Mouse (Mus musculus): Measurements from ENCODE around the gene Efr3b. TPM values are rescaled to one million over a fixed set of nuclear protein-coding genes. Genes with fewer than 3 reads are reported as not detected.
"Not testable (repeated sequence)": the region's sequence is repeated elsewhere in the genome, so short reads cannot be mapped to it uniquely, and the experiment has no call there.

Efr3b gene
- polyA plus RNA-seq, 1 experiment from 2014 or later, result 3.4 TPM

DNA sequence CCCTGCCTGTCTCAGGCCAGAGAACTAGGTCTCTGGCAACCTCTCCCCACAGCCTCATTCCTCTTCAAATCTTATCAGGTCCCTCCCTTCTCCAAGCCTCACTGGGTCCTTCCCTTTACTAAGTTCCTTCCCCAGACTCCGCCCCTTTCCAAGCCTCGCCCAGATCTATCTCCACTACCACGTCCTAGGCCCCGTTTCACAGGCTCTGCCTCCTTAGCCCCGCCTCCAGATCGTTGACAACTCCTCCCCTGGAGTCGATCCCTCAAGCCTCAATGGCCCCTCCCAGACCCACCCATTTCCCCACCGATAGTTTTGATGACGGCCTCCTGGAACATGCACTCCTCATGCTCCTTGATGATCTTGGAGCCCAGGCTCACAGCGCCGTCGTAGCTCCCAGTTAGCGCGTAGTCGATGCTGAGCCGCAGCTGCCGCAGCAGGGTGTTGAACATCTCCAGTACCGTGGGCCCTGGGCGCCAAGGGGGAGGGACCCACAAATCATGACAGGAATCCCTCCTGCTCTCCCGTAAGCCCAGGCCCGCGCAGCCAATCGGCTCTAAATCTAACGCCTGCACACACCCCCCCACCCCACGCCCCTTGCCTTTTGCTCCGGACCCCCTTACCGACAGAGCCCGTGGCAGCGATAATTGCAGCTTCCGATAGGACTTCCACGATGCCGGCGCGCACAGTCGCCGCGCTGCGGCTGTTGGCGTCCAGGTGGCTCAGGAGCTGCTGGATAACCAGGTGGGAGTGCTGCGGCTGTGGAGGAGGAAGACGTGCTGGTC is 57.2 kb downstream of the Efr3b start:
- ATAC-seq (ENCODE audit: insufficient read depth, low FRiP score), result peak; percentile 98
- WGBS, result 1% methylated on average over 41 of the region's 41 CpGs
- no peaks in the 10 kb centered on the region for H3K27me3 ChIP-seq (ENCODE audit: control insufficient read depth, insufficient read depth, low read length)

DNA sequence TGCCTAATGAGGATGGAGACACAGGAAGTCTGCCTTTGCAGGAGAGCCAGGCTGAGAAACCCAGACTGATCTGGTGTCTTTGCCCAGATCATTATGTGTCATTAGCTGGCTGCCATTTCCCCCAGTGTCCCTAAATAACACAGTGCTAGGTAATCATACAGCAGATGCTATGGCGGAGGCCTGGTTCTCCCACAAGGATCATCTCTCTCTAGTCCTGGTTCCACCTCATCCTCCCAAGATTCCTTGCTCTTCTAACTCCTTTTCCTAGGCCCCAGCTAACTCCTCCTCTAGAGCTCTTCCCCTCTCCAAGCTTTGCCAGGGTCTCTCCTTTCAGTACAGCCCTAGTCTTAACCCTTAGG is 57.7 kb downstream of the Efr3b start:
- peak overlapping the region; percentile 97 for H3K4me2 ChIP-seq (ENCODE audit: low read depth, low read length)
- no peaks in the 10 kb centered on the region for H3K36me3 ChIP-seq (ENCODE audit: control insufficient read depth, insufficient read depth, low read length)
- H3K9me3 ChIP-seq (replicated peaks; ENCODE audit: control insufficient read depth, low read length), result no peaks in the 10 kb centered on the region
- no peaks in the 10 kb centered on the region for H3K27me3 ChIP-seq (ENCODE audit: control insufficient read depth, insufficient read depth, low read length)
- 59% methylated on average over 1 of the region's 1 CpGs for WGBS
- H3K9ac ChIP-seq (ENCODE audit: low read length), result peak overlapping the region; percentile 63
- H3K27ac ChIP-seq (ENCODE audit: low read length), result peak overlapping the region; percentile 74
- peak overlapping the region; percentile 58 for H3K4me3 ChIP-seq (replicated peaks; ENCODE audit: low read length)
- no peak for ATAC-seq (ENCODE audit: insufficient read depth, low FRiP score)
- peaks cover 12% of the 10 kb centered on the region for H3K4me1 ChIP-seq (ENCODE audit: control insufficient read depth, insufficient read depth, low read length)

More for the DNA sequence above, 57.2 kb downstream of the Efr3b start:
- Histone ChIP-seq H3K9ac (ENCODE audit: low read length) (peak overlapping the region; percentile 74), H3K4me1 (ENCODE audit: control insufficient read depth, insufficient read depth, low read length) (peaks cover 12% of the 10 kb centered on the region), H3K4me3 (replicated peaks; ENCODE audit: low read length) (peak overlapping the region; percentile 58), H3K9me3 (replicated peaks; ENCODE audit: control insufficient read depth, low read length) (no peaks in the 10 kb centered on the region), H3K27ac (ENCODE audit: low read length) (peak overlapping the region; percentile 76), H3K36me3 (ENCODE audit: control insufficient read depth, insufficient read depth, low read length) (no peaks in the 10 kb centered on the region), H3K4me2 (ENCODE audit: low read depth, low read length) (peak overlapping the region; percentile 97)

DNA sequence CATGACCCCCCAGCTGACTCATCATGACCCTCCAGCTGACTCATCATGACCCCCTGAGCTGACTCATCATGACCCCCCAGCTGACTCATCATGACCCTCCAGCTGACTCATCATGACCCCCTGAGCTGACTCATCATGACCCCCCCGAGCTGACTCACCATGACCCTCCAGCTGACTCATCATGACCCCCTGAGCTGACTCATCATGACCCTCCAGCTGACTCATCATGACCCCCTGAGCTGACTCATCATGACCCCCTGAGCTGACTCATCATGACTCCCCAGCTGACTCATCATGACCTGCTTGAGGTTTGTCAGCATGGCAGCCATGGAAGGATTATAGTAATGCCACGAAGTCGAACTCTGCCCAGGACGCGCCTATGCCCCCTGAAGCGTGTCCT is 65.5 kb downstream of the Efr3b start:
- not testable (repeated sequence) for ATAC-seq (ENCODE audit: insufficient read depth, low FRiP score); H3K9ac ChIP-seq (ENCODE audit: low read length); H3K36me3 ChIP-seq (ENCODE audit: control insufficient read depth, insufficient read depth, low read length); H3K4me1 ChIP-seq (ENCODE audit: control insufficient read depth, insufficient read depth, low read length); H3K4me2 ChIP-seq (ENCODE audit: low read depth, low read length); H3K9me3 ChIP-seq (replicated peaks; ENCODE audit: control insufficient read depth, low read length); H3K4me3 ChIP-seq (replicated peaks; ENCODE audit: low read length); H3K27me3 ChIP-seq (ENCODE audit: control insufficient read depth, insufficient read depth, low read length); H3K27ac ChIP-seq (ENCODE audit: low read length)
- 94% methylated on average over 6 of the region's 6 CpGs for WGBS

- Histone ChIP-seq H3K4me3 (replicated peaks; ENCODE audit: low read length) (no peak overlapping the region), H3K9me3 (replicated peaks; ENCODE audit: control insufficient read depth, low read length) (no peaks in the 10 kb centered on the region), H3K36me3 (ENCODE audit: control insufficient read depth, insufficient read depth, low read length) (no peaks in the 10 kb centered on the region), H3K9ac (ENCODE audit: low read length) (no peak overlapping the region), H3K27ac (ENCODE audit: low read length) (no peak overlapping the region), H3K4me2 (ENCODE audit: low read depth, low read length) (no peak overlapping the region), H3K27me3 (ENCODE audit: control insufficient read depth, insufficient read depth, low read length) (no peaks in the 10 kb centered on the region), H3K4me1 (ENCODE audit: control insufficient read depth, insufficient read depth, low read length) (no peaks in the 10 kb centered on the region)
- 62% methylated on average over 9 of the region's 9 CpGs for WGBS
- no peak for ATAC-seq (ENCODE audit: insufficient read depth, low FRiP score)
Measured at GRCm38 (mm10) chr12:3968380-3968779, 70.3 kb downstream of the Efr3b start.

DNA sequence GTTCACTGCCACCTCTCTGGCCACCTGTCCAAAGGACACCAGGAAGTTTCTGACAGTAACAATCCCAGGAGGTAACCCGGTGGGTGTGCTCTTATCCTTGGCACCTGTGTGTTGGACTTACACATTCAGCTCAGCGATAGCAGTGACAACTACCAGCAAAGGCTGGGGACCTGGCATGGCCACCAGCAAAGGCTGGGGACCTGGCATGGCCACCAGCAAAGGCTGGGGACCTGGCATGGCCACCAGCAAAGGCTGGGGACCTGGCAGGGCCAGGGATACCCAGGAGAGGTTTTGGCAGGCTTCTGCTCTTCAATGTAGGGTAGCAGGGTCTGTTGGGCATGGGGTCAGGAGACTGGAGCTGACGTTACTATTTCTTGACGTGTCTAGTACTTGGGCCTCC is 71.5 kb downstream of the Efr3b start:
- H3K27ac ChIP-seq (ENCODE audit: low read length), result no peak overlapping the region
- H3K4me1 ChIP-seq (ENCODE audit: control insufficient read depth, insufficient read depth, low read length), result no peaks in the 10 kb centered on the region
- ATAC-seq (ENCODE audit: insufficient read depth, low FRiP score), result no peak
- no peak overlapping the region for H3K4me2 ChIP-seq (ENCODE audit: low read depth, low read length)
- no peaks in the 10 kb centered on the region for H3K27me3 ChIP-seq (ENCODE audit: control insufficient read depth, insufficient read depth, low read length)
- 91% methylated on average over 4 of the region's 4 CpGs for WGBS
- H3K9me3 ChIP-seq (replicated peaks; ENCODE audit: control insufficient read depth, low read length), result no peaks in the 10 kb centered on the region
- no peak overlapping the region for H3K9ac ChIP-seq (ENCODE audit: low read length)
- H3K4me3 ChIP-seq (replicated peaks; ENCODE audit: low read length), result no peak overlapping the region
- no peaks in the 10 kb centered on the region for H3K36me3 ChIP-seq (ENCODE audit: control insufficient read depth, insufficient read depth, low read length)

- H3K4me3 ChIP-seq (replicated peaks; ENCODE audit: low read length), result peak overlapping the region; percentile 62
- H3K27ac ChIP-seq (ENCODE audit: low read length), result no peak overlapping the region
- no peaks in the 10 kb centered on the region for H3K36me3 ChIP-seq (ENCODE audit: control insufficient read depth, insufficient read depth, low read length)
- WGBS, result 51% methylated on average over 4 of the region's 4 CpGs
- H3K9ac ChIP-seq (ENCODE audit: low read length), result peak overlapping the region; percentile 79
- no peaks in the 10 kb centered on the region for H3K9me3 ChIP-seq (replicated peaks; ENCODE audit: control insufficient read depth, low read length)
- H3K4me1 ChIP-seq (ENCODE audit: control insufficient read depth, insufficient read depth, low read length), result no peaks in the 10 kb centered on the region
- H3K4me2 ChIP-seq (ENCODE audit: low read depth, low read length), result peak overlapping the region; percentile 93
- ATAC-seq (ENCODE audit: insufficient read depth, low FRiP score), result no peak
- H3K27me3 ChIP-seq (ENCODE audit: control insufficient read depth, insufficient read depth, low read length), result no peaks in the 10 kb centered on the region
Measured at GRCm38 (mm10) chr12:3960553-3960952, 78.2 kb downstream of the Efr3b start.

GRCm38 (mm10) chr12:3959791-3960543 is 78.7 kb downstream of the Efr3b start:
- no peaks in the 10 kb centered on the region for H3K36me3 ChIP-seq (ENCODE audit: control insufficient read depth, insufficient read depth, low read length)
- no peaks in the 10 kb centered on the region for H3K9me3 ChIP-seq (replicated peaks; ENCODE audit: control insufficient read depth, low read length)
- H3K4me2 ChIP-seq (ENCODE audit: low read depth, low read length), result peak overlapping the region; percentile 93
- H3K4me3 ChIP-seq (replicated peaks; ENCODE audit: low read length), result peak overlapping the region; percentile 62
- 2% methylated on average over 53 of the region's 53 CpGs for WGBS
- H3K4me1 ChIP-seq (ENCODE audit: control insufficient read depth, insufficient read depth, low read length), result no peaks in the 10 kb centered on the region
- peak; percentile 94 for ATAC-seq (ENCODE audit: insufficient read depth, low FRiP score)
- peak overlapping the region; percentile 85 for H3K27ac ChIP-seq (ENCODE audit: low read length)
- peak overlapping the region; percentile 79 for H3K9ac ChIP-seq (ENCODE audit: low read length)
- peaks cover 3% of the 10 kb centered on the region; the same call in 1 of the 2 replicates for H3K27me3 ChIP-seq (ENCODE audit: control insufficient read depth, insufficient read depth, low read length)

- H3K4me1 ChIP-seq (ENCODE audit: control insufficient read depth, insufficient read depth, low read length), result no peaks in the 10 kb centered on the region
- H3K27ac ChIP-seq (ENCODE audit: low read length), result no peak overlapping the region
- H3K4me3 ChIP-seq (replicated peaks; ENCODE audit: low read length), result no peak overlapping the region
- peaks cover 10% of the 10 kb centered on the region for H3K27me3 ChIP-seq (ENCODE audit: control insufficient read depth, insufficient read depth, low read length)
- no peak overlapping the region for H3K9ac ChIP-seq (ENCODE audit: low read length)
- H3K36me3 ChIP-seq (ENCODE audit: control insufficient read depth, insufficient read depth, low read length), result no peaks in the 10 kb centered on the region
- no peaks in the 10 kb centered on the region for H3K9me3 ChIP-seq (replicated peaks; ENCODE audit: control insufficient read depth, low read length)
- 18% methylated on average over 3 of the region's 3 CpGs for WGBS
- no peak overlapping the region for H3K4me2 ChIP-seq (ENCODE audit: low read depth, low read length)
- no peak for ATAC-seq (ENCODE audit: insufficient read depth, low FRiP score)
Measured at GRCm38 (mm10) chr12:3956351-3956750, 82.4 kb downstream of the Efr3b start.

DNA sequence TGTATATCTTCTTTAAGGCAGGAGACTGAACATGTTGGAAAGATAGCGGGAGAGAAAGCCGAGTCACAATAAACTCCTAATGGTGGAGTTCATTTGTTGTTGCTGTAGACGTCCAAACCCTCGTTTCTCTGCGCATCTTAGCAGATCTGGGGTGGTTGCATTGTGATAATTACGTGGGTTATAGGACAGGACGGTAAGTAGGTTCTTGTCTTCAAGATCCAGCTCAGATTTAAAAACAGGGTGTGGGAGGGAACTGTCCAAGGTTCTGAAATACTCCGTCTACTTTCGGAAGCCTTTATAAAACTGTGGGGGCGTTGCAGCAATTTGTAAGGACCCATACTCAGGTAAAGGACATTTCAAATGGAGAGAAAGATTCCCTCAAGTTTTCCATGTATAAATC is 83.3 kb downstream of the Efr3b start:
- no peak overlapping the region for H3K9ac ChIP-seq (ENCODE audit: low read length)
- no peaks in the 10 kb centered on the region for H3K4me1 ChIP-seq (ENCODE audit: control insufficient read depth, insufficient read depth, low read length)
- H3K4me2 ChIP-seq (ENCODE audit: low read depth, low read length), result no peak overlapping the region
- H3K36me3 ChIP-seq (ENCODE audit: control insufficient read depth, insufficient read depth, low read length), result no peaks in the 10 kb centered on the region
- H3K27me3 ChIP-seq (ENCODE audit: control insufficient read depth, insufficient read depth, low read length), result peaks cover 10% of the 10 kb centered on the region
- WGBS, result 27% methylated on average over 10 of the region's 10 CpGs
- H3K4me3 ChIP-seq (replicated peaks; ENCODE audit: low read length), result no peak overlapping the region
- ATAC-seq (ENCODE audit: insufficient read depth, low FRiP score), result no peak
- H3K27ac ChIP-seq (ENCODE audit: low read length), result no peak overlapping the region
- H3K9me3 ChIP-seq (replicated peaks; ENCODE audit: control insufficient read depth, low read length), result no peaks in the 10 kb centered on the region
